11 mouse cellular contexts compared by ENCODE assay signal in genomic region chr14:20775661-20776060, GRCm38 (mm10). TPM values are rescaled to one million over a fixed set of nuclear protein-coding genes. Genes with fewer than 3 reads are reported as not detected.
A peak's percentile ranks its signal among the peaks of the same experiment; 100 is the strongest.
DNase-seq lines count a peak whose midpoint lies in the region; ATAC-seq and TF ChIP-seq lines count a peak whose summit lies in the region.
"Had no signal": no experiment of that assay in that cellular context is flagged by ENCODE, and none has a peak within 500 bp of the region (broad histone marks: within the 10 kb centered on the region; RNA-seq: fewer than 3 reads in every experiment).

No protein-coding gene starts in this region.

- peak overlapping the region; percentile 33 for H3K9ac ChIP-seq in heart, embryonic 13.5 days
- no peak overlapping the region for H3K9ac ChIP-seq in limb, embryonic 12.5 days (replicated peaks)
- H3K9ac ChIP-seq in midbrain, embryonic 13.5 days (replicated peaks): 0 out of 2 replicates have a peak overlapping the region, but pooled peaks have one; percentile 2
- H3K9ac ChIP-seq: neural tube, embryonic 12.5 days had no signal

- no peak for DNase-seq in heart, postnatal 10 days
- no peak for DNase-seq in limb, embryonic 10.5 days (ENCODE audit: low spot score)
- no peak for DNase-seq in right cerebral cortex, adult 18-20 months
- no peak for DNase-seq in frontal cortex, adult 2 months (ENCODE audit: extremely low spot score in 1 of 2, low spot score in 1 of 2)
- DNase-seq: right cerebral cortex, postnatal 25 days had no signal

- no peaks in the 10 kb centered on the region for H3K9me3 ChIP-seq in heart, embryonic 13.5 days
- no peaks in the 10 kb centered on the region for H3K9me3 ChIP-seq in limb, embryonic 12.5 days
- H3K9me3 ChIP-seq in limb, embryonic 10.5 days (replicated peaks): no peaks in the 10 kb centered on the region
- no peaks in the 10 kb centered on the region for H3K9me3 ChIP-seq in midbrain, embryonic 13.5 days
- H3K9me3 ChIP-seq: neural tube, embryonic 12.5 days had no signal

- TF ChIP-seq POLR2A in cortical plate, adult 2 months (IDR thresholded peaks at IDR 0.05; ENCODE audit: extremely low read depth, insufficient read depth, low read length): no peak

- ATAC-seq in heart, embryonic 13.5 days (ENCODE audit: extremely low read depth, insufficient number of reproducible peaks, low FRiP score, low TSS enrichment): no peak
- no peak for ATAC-seq in limb, embryonic 12.5 days (ENCODE audit: insufficient number of reproducible peaks, insufficient read depth, low FRiP score, low TSS enrichment, low read depth)
- no peak; the same call in 1 of the 2 replicates for ATAC-seq in midbrain, embryonic 13.5 days

- intact Hi-C loops in heart, postnatal 10 days (cut with DNase I): no loop called here

- no peak overlapping the region for H3K4me3 ChIP-seq in heart, embryonic 13.5 days
- H3K4me3 ChIP-seq in limb, embryonic 12.5 days (replicated peaks): no peak overlapping the region
- no peak overlapping the region for H3K4me3 ChIP-seq in limb, embryonic 10.5 days
- H3K4me3 ChIP-seq in cortical plate, adult 2 months (ENCODE audit: insufficient read depth, low read length): no peak overlapping the region
- no peak overlapping the region for H3K4me3 ChIP-seq in midbrain, embryonic 13.5 days (replicated peaks)
- H3K4me3 ChIP-seq: neural tube, embryonic 12.5 days had no signal

- no peak overlapping the region for H3K4me2 ChIP-seq in heart, embryonic 13.5 days
- no peak overlapping the region for H3K4me2 ChIP-seq in limb, embryonic 12.5 days
- no peak overlapping the region for H3K4me2 ChIP-seq in midbrain, embryonic 13.5 days (replicated peaks)
- H3K4me2 ChIP-seq: neural tube, embryonic 12.5 days had no signal

- no peak for TF ChIP-seq CTCF in cortical plate, adult 2 months (IDR thresholded peaks at IDR 0.05; ENCODE audit: extremely low read depth, insufficient read depth, low read length)

- H3K27ac ChIP-seq in heart, embryonic 13.5 days (replicated peaks): peak overlapping the region; percentile 46
- 0 out of 2 replicates have a peak overlapping the region, but pooled peaks have one; percentile 35 for H3K27ac ChIP-seq in limb, embryonic 12.5 days
- no peak overlapping the region; the same call in 1 of the 2 replicates for H3K27ac ChIP-seq in limb, embryonic 10.5 days
- 0 out of 2 replicates have a peak overlapping the region, but pooled peaks have one; percentile 7 for H3K27ac ChIP-seq in cortical plate, adult 2 months (ENCODE audit: insufficient read depth, low read length)
- no peak overlapping the region for H3K27ac ChIP-seq in midbrain, embryonic 13.5 days
- H3K27ac ChIP-seq: neural tube, embryonic 12.5 days; stomach, postnatal 0 days had no signal

- 42% methylated on average over 6 of the region's 6 CpGs for WGBS in heart, embryonic 13.5 days
- WGBS in limb, embryonic 12.5 days: 44% methylated on average over 6 of the region's 6 CpGs
- 61% methylated on average over 6 of the region's 6 CpGs for WGBS in limb, embryonic 10.5 days
- 6% methylated on average over 6 of the region's 6 CpGs for WGBS in midbrain, embryonic 13.5 days

- peaks cover 48% of the 10 kb centered on the region for H3K4me1 ChIP-seq in heart, embryonic 13.5 days
- peaks cover 17% of the 10 kb centered on the region for H3K4me1 ChIP-seq in limb, embryonic 12.5 days (replicated peaks)
- peaks cover 10% of the 10 kb centered on the region for H3K4me1 ChIP-seq in limb, embryonic 10.5 days
- peaks cover 5% of the 10 kb centered on the region; the same call in 1 of the 2 replicates for H3K4me1 ChIP-seq in cortical plate, adult 2 months (ENCODE audit: control insufficient read depth, insufficient read depth, low read length)
- H3K4me1 ChIP-seq in midbrain, embryonic 13.5 days (replicated peaks): peaks cover 31% of the 10 kb centered on the region
- H3K4me1 ChIP-seq: neural tube, embryonic 12.5 days had no signal

- peaks cover 61% of the 10 kb centered on the region for H3K36me3 ChIP-seq in heart, embryonic 13.5 days
- peaks cover 63% of the 10 kb centered on the region for H3K36me3 ChIP-seq in limb, embryonic 12.5 days
- peaks cover 66% of the 10 kb centered on the region for H3K36me3 ChIP-seq in limb, embryonic 10.5 days
- H3K36me3 ChIP-seq in midbrain, embryonic 13.5 days: peaks cover 25% of the 10 kb centered on the region

- no peaks in the 10 kb centered on the region for H3K27me3 ChIP-seq in heart, embryonic 13.5 days (replicated peaks)
- no peaks in the 10 kb centered on the region for H3K27me3 ChIP-seq in limb, embryonic 12.5 days
- H3K27me3 ChIP-seq in limb, embryonic 10.5 days (ENCODE audit: low read depth, poor library complexity, severe bottlenecking): no peaks in the 10 kb centered on the region
- no peaks in the 10 kb centered on the region for H3K27me3 ChIP-seq in midbrain, embryonic 13.5 days
- H3K27me3 ChIP-seq: neural tube, embryonic 12.5 days had no signal

RNA-seq across cellular contexts. Expression of gene Camk2g, which starts 18.2 kb away (rescaled TPM):
- polyA plus RNA-seq in heart, embryonic 13.5 days (2015; fragmentation: Nextera tagmentation; extraction: Ambion mirVana): 55.0 and 60.2 TPM in 2 replicates
- 10 to 100 TPM; 48.5 to 59.8 TPM for total RNA-seq in heart, postnatal 10 days (2021)
- 59.0 and 67.8 TPM in 2 replicates for polyA plus RNA-seq in limb, embryonic 12.5 days (2016; fragmentation: Nextera tagmentation; extraction: Ambion mirVana)
- polyA plus RNA-seq in limb, embryonic 10.5 days (2016; fragmentation: Nextera tagmentation; extraction: Ambion mirVana): 43.3 and 57.6 TPM in 2 replicates
- polyA plus RNA-seq in cortical plate, adult 2 months (2012; rRNA removed): 287 and 303 TPM in 2 replicates
- 84.2 and 86.8 TPM in 2 replicates for polyA plus RNA-seq in midbrain, embryonic 13.5 days (2015; fragmentation: Nextera tagmentation; extraction: Ambion mirVana)
- 201 and 208 TPM in 2 replicates for polyA plus RNA-seq in frontal cortex, adult 2 months (2012; rRNA removed)

RNA-seq across cellular contexts. Expression of gene Ndst2, which starts 41.3 kb away (rescaled TPM):
- 13.8 and 14.9 TPM in 2 replicates for polyA plus RNA-seq in heart, embryonic 13.5 days (2015; fragmentation: Nextera tagmentation; extraction: Ambion mirVana)
- total RNA-seq in heart, postnatal 10 days (2021): 10 to 100 TPM; 15.5 to 18.3 TPM
- 29.6 and 33.1 TPM in 2 replicates for polyA plus RNA-seq in limb, embryonic 12.5 days (2016; fragmentation: Nextera tagmentation; extraction: Ambion mirVana)
- 27.9 and 29.2 TPM in 2 replicates for polyA plus RNA-seq in limb, embryonic 10.5 days (2016; fragmentation: Nextera tagmentation; extraction: Ambion mirVana)
- polyA plus RNA-seq in cortical plate, adult 2 months (2012; rRNA removed): 22.9 and 26.7 TPM in 2 replicates
- 16.8 and 19.7 TPM in 2 replicates for polyA plus RNA-seq in midbrain, embryonic 13.5 days (2015; fragmentation: Nextera tagmentation; extraction: Ambion mirVana)
- 22.6 and 24.8 TPM in 2 replicates for polyA plus RNA-seq in frontal cortex, adult 2 months (2012; rRNA removed)

Comparison
In these comparisons a context has a peak if more than half of its experiments do, and no peak if none do; other contexts are left out.
1. H3K27ac ChIP-seq: peak in heart, embryonic 13.5 days (single experiment), limb, embryonic 12.5 days (single experiment) and cortical plate, adult 2 months (single experiment); none in limb, embryonic 10.5 days (single experiment) and midbrain, embryonic 13.5 days (single experiment).